Mouse (Mus musculus) midbrain, embryonic 11.5 days (tissue): ENCODE measurements around the gene Hist1h2ab. TPM values are rescaled to one million over a fixed set of nuclear protein-coding genes. Genes with fewer than 3 reads are reported as not detected.
"Not testable (repeated sequence)": the region's sequence is repeated elsewhere in the genome, so short reads cannot be mapped to it uniquely, and the experiment has no call there.

Experiments used
- ATAC-seq: fragments of 200-750 bp; cut with Nextera tagmentation; 2 replicates; pipeline ENCODE4 v1.8.0; 2017; ENCODE audit warnings: moderate TSS enrichment, moderate library complexity; ENCODE audit not compliant: low FRiP score
- DNase-seq: peaks from one replicate; pipeline ENCODE4 v3.0.0; 2015; ENCODE audit warnings: low spot score; ENCODE audit errors: missing footprints
- H3K27ac ChIP-seq: fragments of 300-500 bp; sonication (generic); 2 replicates; pipeline ENCODE4 v1.5.1; 2014; ENCODE audit warnings: low read depth, low read length
- H3K27me3 ChIP-seq: fragments of 300-500 bp; sonication (generic); 2 replicates; pipeline ENCODE4 v1.6.1; 2014; ENCODE audit warnings: mild to moderate bottlenecking, low read length, moderate library complexity, mixed read lengths; ENCODE audit not compliant: control insufficient read depth, insufficient read depth
- H3K36me3 ChIP-seq: fragments of 300-500 bp; sonication (generic); 2 replicates; pipeline ENCODE4 v1.6.1; 2014; ENCODE audit warnings: mild to moderate bottlenecking, low read length, moderate library complexity, mixed read lengths; ENCODE audit not compliant: control insufficient read depth, insufficient read depth
- H3K4me1 ChIP-seq: fragments of 300-500 bp; sonication (generic); 2 replicates; pipeline ENCODE4 v1.6.1; 2014; ENCODE audit warnings: low read length; ENCODE audit not compliant: control insufficient read depth, insufficient read depth
- H3K4me2 ChIP-seq: fragments of 300-500 bp; sonication (generic); 2 replicates; pipeline ENCODE4 v1.6.1; 2014; ENCODE audit warnings: mild to moderate bottlenecking, moderate library complexity
- H3K4me3 ChIP-seq: fragments of 300-500 bp; sonication (generic); 2 replicates; pipeline ENCODE4 v1.5.1; 2014; ENCODE audit warnings: low read depth, low read length
- H3K9ac ChIP-seq: fragments of 300-500 bp; sonication (generic); 2 replicates; pipeline ENCODE4 v1.6.1; 2014; ENCODE audit warnings: low read length
- H3K9me3 ChIP-seq: fragments of 300-500 bp; sonication (generic); 2 replicates; pipeline ENCODE4 v1.6.1; 2016; ENCODE audit warnings: low read length; ENCODE audit not compliant: control insufficient read depth
- WGBS: fragments of 180-500 bp; shearing (Covaris S2); extraction: QIAGEN DNeasy Blood & Tissue Kit; methylation state at CpG from one replicate; pipeline ENCODE4 v1.1.7; 2014; 5-methylcytosine and 5-hydroxymethylcytosine counted together
- polyA plus RNA-seq: library from polyadenylated mRNA; unstranded; fragments of >200 nt; fragmentation: Nextera tagmentation; extraction: Ambion mirVana; gene quantifications from 2 replicates; pipeline ENCODE4 v1.2.1, GENCODE M21; 2014

Gene Hist1h2ab
- polyA plus RNA-seq, result 42.8 and 57.5 TPM in 2 replicates

GRCm38 (mm10) chr13:23750839-23751477 lies at the start of gene Hist1h2ab:
TSS of gene Hist1h2ab (plus strand) at chr13:23751126.
- not testable (repeated sequence) for H3K36me3 ChIP-seq, H3K27me3 ChIP-seq, H3K9me3 ChIP-seq
- Histone ChIP-seq H3K4me2 (peak within 1 kb of the TSS; percentile 51), H3K27ac (peak within 1 kb of the TSS; percentile 94), H3K4me1 (peaks cover 13% of the 10 kb centered on the region), H3K9ac (peak within 1 kb of the TSS; percentile 70), H3K4me3 (peak within 1 kb of the TSS; percentile 38)
- under 1% methylated on average over 27 of the region's 47 CpGs for WGBS
- DNase-seq, result peak; percentile 97
- ATAC-seq, result peak; percentile 49

GRCm38 (mm10) chr13:23702220-23702619 lies 48.7 kb upstream of the Hist1h2ab start:
- no peaks in the 10 kb centered on the region for H3K36me3 ChIP-seq
- H3K4me2 ChIP-seq, result no peak overlapping the region
- peaks cover 6% of the 10 kb centered on the region; the same call in 1 of the 2 replicates for H3K4me1 ChIP-seq
- no peak overlapping the region for H3K4me3 ChIP-seq
- H3K9ac ChIP-seq, result no peak overlapping the region
- no peaks in the 10 kb centered on the region for H3K9me3 ChIP-seq
- DNase-seq, result no peak
- no peak overlapping the region for H3K27ac ChIP-seq
- no peak for ATAC-seq
- H3K27me3 ChIP-seq, result no peaks in the 10 kb centered on the region
- WGBS, result 88% methylated on average over 4 of the region's 4 CpGs

GRCm38 (mm10) chr13:23702801-23703200 lies 48.1 kb upstream of the Hist1h2ab start:
- H3K9me3 ChIP-seq, ATAC-seq: not testable (repeated sequence)
- WGBS, result 90% methylated on average over 2 of the region's 2 CpGs

GRCm38 (mm10) chr13:23705751-23706356 lies 45.1 kb upstream of the Hist1h2ab start:
- no peaks in the 10 kb centered on the region for H3K36me3 ChIP-seq
- H3K4me1 ChIP-seq, result peaks cover 11% of the 10 kb centered on the region
- H3K9ac ChIP-seq, result no peak overlapping the region
- H3K9me3 ChIP-seq, result no peaks in the 10 kb centered on the region
- WGBS, result 92% methylated on average over 7 of the region's 7 CpGs
- no peak overlapping the region for H3K27ac ChIP-seq
- H3K4me3 ChIP-seq, result no peak overlapping the region
- H3K4me2 ChIP-seq, result no peak overlapping the region
- no peak for DNase-seq
- no peak for ATAC-seq
- no peaks in the 10 kb centered on the region for H3K27me3 ChIP-seq

More at GRCm38 (mm10) chr13:23702801-23703200, 48.1 kb upstream of the Hist1h2ab start:
- H3K9ac ChIP-seq, H3K27me3 ChIP-seq, DNase-seq, H3K4me2 ChIP-seq, H3K4me3 ChIP-seq, H3K36me3 ChIP-seq, H3K27ac ChIP-seq, H3K4me1 ChIP-seq: not testable (repeated sequence)

- H3K9ac ChIP-seq, result no peak overlapping the region
- no peak overlapping the region for H3K4me3 ChIP-seq
- no peak overlapping the region for H3K27ac ChIP-seq
- ATAC-seq, result no peak
- H3K4me1 ChIP-seq, result peaks cover 11% of the 10 kb centered on the region
- no peaks in the 10 kb centered on the region for H3K9me3 ChIP-seq
- H3K36me3 ChIP-seq, result no peaks in the 10 kb centered on the region
- no peak overlapping the region for H3K4me2 ChIP-seq
- H3K27me3 ChIP-seq, result no peaks in the 10 kb centered on the region
- 93% methylated on average over 12 of the region's 12 CpGs for WGBS
- no peak for DNase-seq
Observed at GRCm38 (mm10) chr13:23706771-23707170, 44.2 kb upstream of the Hist1h2ab start.

- no peak overlapping the region for H3K4me3 ChIP-seq
- DNase-seq (no peak), ATAC-seq (no peak)
- H3K4me2 ChIP-seq, result no peak overlapping the region
- H3K27ac ChIP-seq, result no peak overlapping the region
- H3K36me3 ChIP-seq, result no peaks in the 10 kb centered on the region
- H3K4me1 ChIP-seq, result peaks cover 11% of the 10 kb centered on the region
- WGBS, result 87% methylated on average over 4 of the region's 4 CpGs
- no peak overlapping the region for H3K9ac ChIP-seq
- no peaks in the 10 kb centered on the region for H3K27me3 ChIP-seq
- no peaks in the 10 kb centered on the region for H3K9me3 ChIP-seq
Observed at GRCm38 (mm10) chr13:23708041-23708440, 42.9 kb upstream of the Hist1h2ab start.

GRCm38 (mm10) chr13:23708654-23709053 lies 42.3 kb upstream of the Hist1h2ab start:
- no peak overlapping the region for H3K4me3 ChIP-seq
- no peak for ATAC-seq
- no peaks in the 10 kb centered on the region for H3K9me3 ChIP-seq
- no peak for DNase-seq
- no peak overlapping the region for H3K9ac ChIP-seq
- no peak overlapping the region for H3K4me2 ChIP-seq
- no peaks in the 10 kb centered on the region for H3K36me3 ChIP-seq
- H3K27ac ChIP-seq, result no peak overlapping the region
- peaks cover 11% of the 10 kb centered on the region for H3K4me1 ChIP-seq
- H3K27me3 ChIP-seq, result no peaks in the 10 kb centered on the region
- 90% methylated on average over 4 of the region's 4 CpGs for WGBS

- WGBS, result 26% methylated on average over 12 of the region's 15 CpGs
- peak; percentile 44; the same call in 1 of the 2 replicates for ATAC-seq
- Histone ChIP-seq H3K4me1 (peaks cover 11% of the 10 kb centered on the region), H3K9me3 (no peaks in the 10 kb centered on the region), H3K36me3 (no peaks in the 10 kb centered on the region), H3K9ac (peak overlapping the region; percentile 51), H3K27ac (no peak overlapping the region; the same call in 1 of the 2 replicates), H3K27me3 (no peaks in the 10 kb centered on the region), H3K4me3 (peak overlapping the region; percentile 22), H3K4me2 (peak overlapping the region; percentile 51)
- no peak for DNase-seq
Observed at GRCm38 (mm10) chr13:23709714-23710373, 41.1 kb upstream of the Hist1h2ab start.
